Mouse (Mus musculus) G1E-ER4 (cell line): ENCODE data around the gene Hist1h4b. TPM values are rescaled to one million over a fixed set of nuclear protein-coding genes. Genes with fewer than 3 reads are reported as not detected.

Source experiments
- GATA1 ChIP-seq: IDR thresholded peaks from one replicate; pipeline ENCODE4 v1.8.0; 2012; ENCODE audit warnings: low read length, inconsistent platforms
- polyA plus RNA-seq: library from polyadenylated mRNA; stranded (reverse); fragments of >175 nt; gene quantifications from 2 replicates; pipeline ENCODE4 v1.2.3, GENCODE M21; 2012

The Hist1h4b gene
- polyA plus RNA-seq = 9.0 and 10.6 TPM in 2 replicates

GRCm38 (mm10) chr13:23756790-23757189 lies at the start of gene Hist1h4b:
Gene Hist1h4b (plus strand): TSS chr13:23757013.
- TF ChIP-seq GATA1 = no peak

GRCm38 (mm10) chr13:23708041-23708440 lies 48.8 kb upstream of the Hist1h4b start:
- no peak for TF ChIP-seq GATA1

- no peak for TF ChIP-seq GATA1
Measured at GRCm38 (mm10) chr13:23708654-23709053, 48.2 kb upstream of the Hist1h4b start.

- no peak for TF ChIP-seq GATA1
Measured at GRCm38 (mm10) chr13:23709714-23710373, 47.0 kb upstream of the Hist1h4b start.

GRCm38 (mm10) chr13:23710374-23711089 lies 46.3 kb upstream of the Hist1h4b start, which contains the start of gene Hfe:
Gene Hfe (minus strand): TSS chr13:23710854.
- TF ChIP-seq GATA1 = no peak

- no peak for TF ChIP-seq GATA1
Measured at GRCm38 (mm10) chr13:23716261-23717042, 40.4 kb upstream of the Hist1h4b start.

GRCm38 (mm10) chr13:23717176-23717575 lies 39.6 kb upstream of the Hist1h4b start:
- TF ChIP-seq GATA1 = no peak

- no peak for TF ChIP-seq GATA1
Measured at GRCm38 (mm10) chr13:23724239-23724638, 32.6 kb upstream of the Hist1h4b start.

GRCm38 (mm10) chr13:23725213-23725612 lies 31.6 kb upstream of the Hist1h4b start:
- no peak for TF ChIP-seq GATA1

GRCm38 (mm10) chr13:23728472-23729191 lies 28.2 kb upstream of the Hist1h4b start:
- TF ChIP-seq GATA1 = no peak

GRCm38 (mm10) chr13:23729192-23729525 lies 27.7 kb upstream of the Hist1h4b start:
- no peak for TF ChIP-seq GATA1

- TF ChIP-seq GATA1 = no peak
Measured at GRCm38 (mm10) chr13:23729706-23730105, 27.1 kb upstream of the Hist1h4b start.

GRCm38 (mm10) chr13:23730479-23730878 lies 26.3 kb upstream of the Hist1h4b start:
- TF ChIP-seq GATA1 = no peak

GRCm38 (mm10) chr13:23732156-23732804 lies 24.5 kb upstream of the Hist1h4b start:
- TF ChIP-seq GATA1 = no peak

- no peak for TF ChIP-seq GATA1
Measured at GRCm38 (mm10) chr13:23737091-23737490, 19.7 kb upstream of the Hist1h4b start.

GRCm38 (mm10) chr13:23738041-23738440 lies 18.8 kb upstream of the Hist1h4b start:
- TF ChIP-seq GATA1 = no peak
